Mouse (Mus musculus) forebrain, embryonic 12.5 days (tissue): Measurements from ENCODE around the gene Ebf1. TPM values are rescaled to one million over a fixed set of nuclear protein-coding genes. Genes with fewer than 3 reads are reported as not detected.

Experiments used
- ATAC-seq: fragments of 200-750 bp; cut with Nextera tagmentation; 2 replicates; pipeline ENCODE4 v1.8.0; 2017; ENCODE audit warnings: moderate TSS enrichment; ENCODE audit not compliant: low FRiP score
- H3K27ac ChIP-seq: fragments of 300-500 bp; sonication (generic); 2 replicates; pipeline ENCODE4 v1.5.1; 2016; ENCODE audit warnings: mild to moderate bottlenecking
- H3K27me3 ChIP-seq: fragments of 300-500 bp; sonication (generic); 2 replicates; pipeline ENCODE4 v1.6.1; 2016; ENCODE audit warnings: mild to moderate bottlenecking
- H3K36me3 ChIP-seq: fragments of 300-500 bp; sonication (generic); replicated peaks from 2 replicates; pipeline ENCODE4 v1.6.1; 2016; ENCODE audit warnings: mild to moderate bottlenecking
- H3K4me1 ChIP-seq: fragments of 300-500 bp; sonication (generic); 2 replicates; pipeline ENCODE4 v1.6.1; 2016
- H3K4me2 ChIP-seq: fragments of 300-500 bp; sonication (generic); 2 replicates; pipeline ENCODE4 v1.6.1; 2016; ENCODE audit warnings: mild to moderate bottlenecking, moderate library complexity
- H3K4me3 ChIP-seq: fragments of 300-500 bp; sonication (generic); replicated peaks from 2 replicates; pipeline ENCODE4 v1.5.1; 2016; ENCODE audit warnings: mild to moderate bottlenecking
- H3K9ac ChIP-seq: fragments of 300-500 bp; sonication (generic); 2 replicates; pipeline ENCODE4 v1.6.1; 2016; ENCODE audit warnings: mild to moderate bottlenecking
- H3K9me3 ChIP-seq: fragments of 300-500 bp; sonication (generic); 2 replicates; pipeline ENCODE4 v1.6.1; 2016
- WGBS: fragments of 180-500 bp; shearing (Covaris S2); methylation state at CpG from one replicate; pipeline ENCODE4 v1.1.7; 2016; 5-methylcytosine and 5-hydroxymethylcytosine counted together
- polyA plus RNA-seq: library from polyadenylated mRNA; unstranded; fragments of >200 nt; fragmentation: Nextera tagmentation; extraction: Ambion mirVana; gene quantifications from 2 replicates; pipeline ENCODE4 v1.2.1, GENCODE M21; 2016

Ebf1 gene
- polyA plus RNA-seq, 1 experiment from 2014 or later, result 26.8 TPM

DNA sequence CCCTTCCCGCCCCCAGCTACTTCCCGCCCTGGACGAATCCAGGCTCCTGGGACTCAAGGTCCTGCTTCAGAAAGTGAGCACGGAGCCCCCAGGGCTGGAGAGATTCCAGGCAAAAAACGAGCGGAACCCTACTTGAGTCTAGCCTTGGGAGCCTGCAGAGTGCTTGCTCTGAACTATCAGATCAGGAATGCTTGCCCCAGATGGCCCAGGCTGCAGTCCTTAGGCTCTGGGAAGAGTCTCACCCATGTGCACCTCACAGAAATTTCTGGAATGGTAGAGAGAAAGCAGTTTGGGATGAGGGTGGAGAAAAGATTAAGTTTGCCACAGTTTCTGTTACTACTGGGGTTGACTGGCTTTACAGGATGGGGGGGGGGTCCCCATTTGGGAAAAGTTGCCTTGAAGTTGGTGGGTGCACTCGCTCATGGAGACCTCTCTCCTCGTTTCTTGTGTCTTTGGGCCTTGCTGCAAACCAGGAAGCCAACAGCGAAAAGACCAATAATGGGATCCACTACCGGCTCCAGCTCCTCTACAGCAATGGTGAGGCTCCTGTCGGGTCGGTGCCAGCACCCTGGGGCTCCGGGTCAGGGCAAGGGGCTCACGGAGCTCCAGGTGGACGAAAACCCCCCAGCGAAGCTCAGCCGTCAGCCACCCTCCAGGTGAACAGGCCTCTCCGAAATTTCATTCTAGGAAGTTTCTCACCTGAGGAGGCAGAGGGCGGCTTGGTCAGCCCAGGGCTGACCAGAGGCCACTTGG, 3.8 kb downstream of the Ebf1 start:
- ATAC-seq, result no peak
- H3K4me3 ChIP-seq, result peak overlapping the region; percentile 50
- H3K4me2 ChIP-seq, result peak overlapping the region; percentile 76
- WGBS, result 13% methylated on average over 16 of the region's 19 CpGs
- H3K27me3 ChIP-seq, result peaks cover 60% of the 10 kb centered on the region
- peak overlapping the region; percentile 38; the same call in 1 of the 2 replicates for H3K9ac ChIP-seq
- no peaks in the 10 kb centered on the region for H3K9me3 ChIP-seq
- H3K27ac ChIP-seq, result no peak overlapping the region
- H3K4me1 ChIP-seq, result peaks cover 35% of the 10 kb centered on the region
- no peaks in the 10 kb centered on the region for H3K36me3 ChIP-seq

DNA sequence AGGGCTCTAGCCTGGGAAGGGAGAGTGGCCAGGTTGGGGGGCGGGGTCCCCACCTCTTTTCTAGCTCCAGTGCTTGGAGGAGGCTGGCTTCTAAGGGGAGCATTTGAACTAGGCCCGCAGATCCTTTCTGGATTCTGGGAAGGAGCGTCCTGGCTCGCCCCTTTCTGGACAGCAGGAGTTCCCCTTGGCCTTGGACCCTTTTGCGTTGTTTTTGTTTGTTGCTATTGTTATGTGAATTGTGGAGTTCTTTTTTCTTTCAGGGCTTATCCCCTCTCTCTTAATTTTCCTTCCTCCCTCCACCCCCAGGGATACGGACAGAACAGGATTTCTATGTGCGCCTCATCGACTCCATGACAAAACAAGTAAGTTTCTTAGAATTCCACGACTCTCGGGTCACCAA, 4.5 kb downstream of the Ebf1 start:
- ATAC-seq, result no peak
- peaks cover 54% of the 10 kb centered on the region for H3K27me3 ChIP-seq
- H3K4me2 ChIP-seq, result peak overlapping the region; percentile 76
- no peaks in the 10 kb centered on the region for H3K9me3 ChIP-seq
- H3K4me1 ChIP-seq, result peaks cover 30% of the 10 kb centered on the region
- no peak overlapping the region for H3K27ac ChIP-seq
- H3K4me3 ChIP-seq, result peak overlapping the region; percentile 50; the same call in 1 of the 2 replicates
- H3K9ac ChIP-seq, result no peak overlapping the region
- no peaks in the 10 kb centered on the region for H3K36me3 ChIP-seq
- 12% methylated on average over 9 of the region's 10 CpGs for WGBS

DNA sequence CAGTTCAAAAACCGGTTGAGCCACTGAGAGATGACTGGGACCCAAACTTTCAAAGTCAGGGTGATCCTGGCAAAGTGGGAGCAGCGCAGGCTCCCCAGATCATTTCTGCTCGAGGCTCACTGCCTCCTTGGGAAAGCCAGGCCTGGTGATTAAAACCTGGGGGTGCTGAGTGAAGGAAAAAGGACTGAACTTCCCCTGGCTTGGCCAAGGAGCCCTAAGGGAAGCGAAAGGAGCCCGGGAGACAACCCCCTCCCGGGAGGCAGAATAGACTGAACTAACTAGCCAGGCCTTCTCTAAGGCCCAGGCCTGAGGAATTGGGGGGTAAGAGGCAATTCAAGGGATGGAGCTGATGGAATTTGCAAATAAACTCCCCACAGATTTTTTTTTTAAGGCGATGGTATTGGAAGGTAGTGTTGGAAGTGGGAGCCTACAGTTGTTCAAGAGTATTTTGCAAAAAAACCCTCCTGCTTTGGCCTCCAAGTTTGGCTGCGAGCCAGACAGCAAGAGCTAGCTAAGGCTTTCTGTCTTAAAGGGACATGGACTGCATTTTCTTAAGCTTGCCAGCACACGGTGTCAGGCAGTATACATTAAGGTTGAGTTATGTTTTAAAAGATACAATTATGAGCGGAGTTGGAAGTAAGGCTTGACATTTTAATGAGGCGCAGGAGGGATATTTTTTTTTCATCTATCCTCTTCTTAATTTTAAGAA, 5.1 kb downstream of the Ebf1 start:
- Histone ChIP-seq H3K4me2 (peak overlapping the region; percentile 25; the same call in 1 of the 2 replicates), H3K27ac (no peak overlapping the region), H3K4me1 (peaks cover 26% of the 10 kb centered on the region), H3K9me3 (no peaks in the 10 kb centered on the region), H3K4me3 (no peak overlapping the region; the same call in 1 of the 2 replicates), H3K36me3 (no peaks in the 10 kb centered on the region), H3K27me3 (peaks cover 51% of the 10 kb centered on the region), H3K9ac (no peak overlapping the region)
- ATAC-seq, result no peak
- 16% methylated on average over 11 of the region's 11 CpGs for WGBS

DNA sequence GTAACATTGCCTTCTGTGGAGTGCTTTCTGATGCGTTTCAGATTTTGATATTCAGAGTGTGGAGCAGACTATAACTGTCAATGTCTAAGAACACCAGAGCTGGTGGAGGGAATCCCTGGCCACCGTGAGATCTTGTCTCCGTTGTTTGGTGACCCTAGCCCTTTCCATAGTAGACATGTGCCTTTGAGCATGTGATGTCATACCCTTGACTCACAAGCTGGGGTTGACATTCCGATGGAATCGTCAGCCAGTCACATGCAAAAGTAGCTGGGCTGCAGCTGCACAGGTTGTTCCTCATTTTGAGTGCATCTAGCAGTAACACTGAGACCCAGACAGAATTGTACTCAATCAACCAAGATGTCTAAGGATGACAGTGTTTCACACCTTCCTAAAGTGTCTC, 7.4 kb downstream of the Ebf1 start:
- Histone ChIP-seq H3K4me3 (no peak overlapping the region), H3K4me1 (peaks cover 33% of the 10 kb centered on the region), H3K36me3 (no peaks in the 10 kb centered on the region), H3K27ac (no peak overlapping the region), H3K9me3 (no peaks in the 10 kb centered on the region), H3K9ac (no peak overlapping the region), H3K27me3 (peaks cover 56% of the 10 kb centered on the region), H3K4me2 (no peak overlapping the region)
- WGBS, result 67% methylated on average over 5 of the region's 5 CpGs
- ATAC-seq, result no peak

DNA sequence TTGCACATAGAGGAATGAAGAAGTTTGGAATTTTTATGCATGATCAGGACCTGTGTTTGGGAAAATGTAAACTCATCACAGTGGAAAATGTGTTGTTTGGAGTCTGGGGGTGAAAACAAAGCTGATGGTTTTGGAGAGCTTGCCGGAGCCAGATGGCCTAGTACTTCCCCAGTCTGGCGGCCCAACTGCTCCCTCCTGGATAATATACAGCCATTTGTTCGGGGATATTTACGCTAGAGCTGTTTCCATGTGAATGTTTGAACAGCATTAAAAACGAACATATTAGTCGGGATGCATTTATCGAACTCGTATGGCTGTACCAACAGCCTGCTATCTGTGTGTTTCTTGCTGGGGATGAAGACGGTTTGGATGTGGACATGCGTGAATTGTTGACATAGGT, 8.9 kb downstream of the Ebf1 start:
- Histone ChIP-seq H3K27ac (0 out of 2 replicates have a peak overlapping the region, but pooled peaks have one; percentile 19), H3K9ac (no peak overlapping the region), H3K27me3 (peaks cover 42% of the 10 kb centered on the region), H3K4me2 (no peak overlapping the region), H3K36me3 (no peaks in the 10 kb centered on the region), H3K4me1 (peaks cover 23% of the 10 kb centered on the region), H3K4me3 (no peak overlapping the region), H3K9me3 (no peaks in the 10 kb centered on the region)
- 79% methylated on average over 10 of the region's 10 CpGs for WGBS
- ATAC-seq, result no peak

DNA sequence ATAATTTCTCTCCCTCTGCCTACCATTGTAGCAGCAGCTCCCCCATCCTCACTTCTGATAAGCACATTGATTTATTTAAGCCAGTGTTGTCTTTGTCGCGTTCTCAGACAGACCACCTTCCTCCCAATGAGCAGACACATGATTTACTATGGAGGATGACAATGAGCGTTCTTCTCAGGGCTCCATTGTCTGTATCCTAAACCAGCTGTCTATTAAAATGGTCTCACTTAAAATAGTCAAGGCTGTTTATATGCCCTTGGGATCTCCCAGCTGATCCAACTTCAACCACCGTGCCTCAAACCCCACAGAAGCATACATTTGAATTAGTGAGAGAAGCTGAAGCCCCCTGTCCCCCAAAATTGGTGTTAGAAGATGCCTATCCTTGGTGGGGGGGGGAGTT, 11.3 kb downstream of the Ebf1 start:
- no peak overlapping the region for H3K4me3 ChIP-seq
- peaks cover 13% of the 10 kb centered on the region for H3K4me1 ChIP-seq
- ATAC-seq, result no peak
- no peaks in the 10 kb centered on the region for H3K9me3 ChIP-seq
- no peak overlapping the region for H3K9ac ChIP-seq
- no peak overlapping the region for H3K4me2 ChIP-seq
- WGBS, result 73% methylated on average over 4 of the region's 4 CpGs
- H3K27ac ChIP-seq, result no peak overlapping the region
- peaks cover 42% of the 10 kb centered on the region for H3K27me3 ChIP-seq
- H3K36me3 ChIP-seq, result no peaks in the 10 kb centered on the region

DNA sequence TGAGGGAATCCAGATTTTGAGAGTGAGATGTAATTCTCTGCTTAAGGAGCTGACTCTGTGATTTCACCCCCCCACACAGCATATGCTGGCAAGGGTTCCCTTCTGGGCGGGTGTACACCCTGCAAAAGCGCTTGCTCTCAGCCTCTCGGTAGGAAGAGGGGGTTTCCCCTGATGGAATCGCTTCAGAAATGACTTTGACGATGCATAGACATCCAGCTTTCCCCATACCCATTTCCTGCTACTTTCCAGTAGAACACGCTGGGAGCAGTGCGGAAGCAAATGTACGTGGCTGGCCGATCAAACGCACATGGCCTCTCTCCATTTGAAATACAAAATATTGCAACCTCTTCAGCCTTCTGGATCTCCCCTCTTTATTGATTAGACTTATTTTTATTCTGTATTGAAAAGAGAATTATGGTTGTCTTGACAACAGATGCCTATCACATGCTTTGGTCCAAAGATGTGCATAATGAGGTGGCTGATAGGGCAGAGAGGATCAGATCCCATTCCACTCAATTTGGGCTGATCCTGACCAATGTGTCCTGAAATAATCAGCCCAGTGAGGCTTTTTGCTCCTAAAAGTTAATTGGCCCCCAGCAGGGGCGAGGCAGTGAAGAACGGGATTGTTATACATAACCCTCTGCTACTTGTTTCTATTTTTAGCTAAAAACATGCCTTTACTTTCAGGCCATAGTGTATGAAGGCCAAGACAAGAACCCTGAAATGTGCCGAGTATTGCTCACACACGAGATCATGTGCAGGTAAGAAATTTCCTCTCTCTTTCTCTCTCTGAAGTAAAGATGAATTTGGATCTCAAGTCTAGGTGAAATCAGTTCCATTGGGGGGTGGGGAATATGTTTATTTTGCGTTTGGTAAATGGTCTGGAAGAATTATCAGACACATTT, 15.2 kb downstream of the Ebf1 start:
- no peaks in the 10 kb centered on the region for H3K36me3 ChIP-seq
- no peak overlapping the region for H3K9ac ChIP-seq
- peaks cover 26% of the 10 kb centered on the region for H3K4me1 ChIP-seq
- H3K27ac ChIP-seq, result no peak overlapping the region
- 78% methylated on average over 15 of the region's 15 CpGs for WGBS
- peaks cover 37% of the 10 kb centered on the region for H3K27me3 ChIP-seq
- ATAC-seq, result no peak; the same call in 1 of the 2 replicates
- no peak overlapping the region for H3K4me3 ChIP-seq
- H3K9me3 ChIP-seq, result no peaks in the 10 kb centered on the region
- no peak overlapping the region for H3K4me2 ChIP-seq

DNA sequence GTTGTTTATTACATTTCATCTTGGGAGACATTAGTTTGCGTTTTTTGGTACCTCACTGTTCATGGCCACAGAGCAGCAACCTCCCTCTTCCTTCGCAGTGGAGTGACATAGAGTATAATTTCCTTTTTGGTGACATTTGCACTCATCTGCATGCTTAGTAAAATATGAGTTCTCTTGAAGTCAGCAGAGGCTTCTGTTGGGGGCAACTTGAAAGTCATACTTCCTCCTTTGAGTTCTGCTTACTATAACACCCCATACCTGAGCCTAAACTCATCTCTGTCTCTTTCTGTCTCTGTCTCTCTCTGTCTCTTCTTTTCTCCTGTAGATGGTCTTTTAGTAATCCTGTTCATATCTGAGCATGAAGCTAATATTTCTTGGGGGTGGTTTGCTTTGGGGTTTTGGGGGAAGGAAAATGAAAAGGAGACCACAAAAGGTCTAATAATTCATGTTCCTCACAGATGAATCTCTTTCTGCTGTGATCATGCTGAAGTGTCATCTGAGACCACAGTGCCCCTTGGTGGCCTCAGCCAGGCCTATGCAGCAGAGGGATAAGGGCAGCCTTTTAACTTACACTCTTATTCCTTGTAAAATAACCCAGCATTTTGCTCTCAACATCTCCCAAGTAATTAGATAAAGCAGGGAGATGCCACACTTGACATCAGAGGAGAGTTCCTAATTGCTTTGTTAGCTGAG, 16.0 kb downstream of the Ebf1 start:
- peaks cover 26% of the 10 kb centered on the region for H3K4me1 ChIP-seq
- H3K9ac ChIP-seq, result no peak overlapping the region
- no peak overlapping the region for H3K4me3 ChIP-seq
- H3K9me3 ChIP-seq, result no peaks in the 10 kb centered on the region
- no peak overlapping the region for H3K4me2 ChIP-seq
- no peak overlapping the region for H3K27ac ChIP-seq
- WGBS, result 92% methylated on average over 2 of the region's 2 CpGs
- H3K27me3 ChIP-seq, result peaks cover 38% of the 10 kb centered on the region
- ATAC-seq, result no peak
- H3K36me3 ChIP-seq, result no peaks in the 10 kb centered on the region

DNA sequence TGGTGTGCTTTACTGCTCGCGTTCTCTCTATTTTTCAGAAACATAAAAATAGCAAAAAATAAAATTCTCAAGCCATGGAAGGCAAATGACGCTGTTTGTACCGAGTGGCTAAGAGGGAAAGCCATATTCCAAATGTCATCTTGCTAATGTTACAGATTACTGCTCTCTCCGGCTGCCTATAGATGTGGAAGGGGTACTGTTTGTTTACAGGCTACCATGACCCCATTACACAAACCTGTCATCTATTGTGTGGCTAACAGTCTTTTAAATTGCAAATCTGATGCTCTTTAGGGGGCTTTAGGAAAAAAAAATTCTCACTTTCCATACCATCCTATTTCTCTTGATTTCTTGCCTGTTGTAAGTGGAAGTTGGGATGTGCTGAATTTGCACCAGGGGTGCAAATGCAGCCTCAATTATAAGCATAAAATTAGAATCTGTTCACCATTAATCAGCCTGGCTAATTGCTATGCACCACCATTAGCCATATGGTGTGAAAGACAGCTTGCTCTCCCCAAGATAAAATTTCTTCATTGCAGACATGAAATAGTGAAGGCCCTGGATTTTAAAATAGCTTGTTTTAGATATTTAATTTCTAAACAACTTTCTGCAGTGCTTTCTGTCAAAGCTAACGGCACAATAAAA, 17.6 kb downstream of the Ebf1 start:
- Histone ChIP-seq H3K4me1 (peaks cover 19% of the 10 kb centered on the region; the same call in 1 of the 2 replicates), H3K4me2 (no peak overlapping the region), H3K4me3 (no peak overlapping the region), H3K27me3 (peaks cover 34% of the 10 kb centered on the region), H3K36me3 (no peaks in the 10 kb centered on the region), H3K9me3 (no peaks in the 10 kb centered on the region), H3K27ac (peak overlapping the region; percentile 54), H3K9ac (no peak overlapping the region)
- ATAC-seq, result peak; percentile 53; the same call in 1 of the 2 replicates
- 72% methylated on average over 6 of the region's 6 CpGs for WGBS

DNA sequence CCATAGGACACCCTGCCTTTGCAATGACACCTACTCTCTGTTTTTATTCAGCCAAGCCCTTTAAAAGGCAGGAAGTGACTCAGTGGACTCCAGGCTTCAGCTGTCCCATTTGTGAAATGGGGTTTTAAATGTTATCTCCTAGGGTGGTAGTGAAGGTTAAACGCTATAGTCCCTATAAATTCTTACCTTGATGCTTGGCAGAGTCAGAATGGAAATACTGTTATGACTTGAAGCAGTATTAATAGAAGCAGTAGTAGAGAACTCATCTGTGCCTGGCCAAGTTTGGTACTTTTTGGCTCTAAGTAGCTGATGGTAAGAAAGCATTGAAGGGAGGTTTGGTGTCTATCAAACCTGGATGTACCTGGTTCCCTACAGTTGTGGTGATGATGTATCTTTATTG, 19.1 kb downstream of the Ebf1 start:
- H3K27ac ChIP-seq, result no peak overlapping the region
- 98% methylated on average over 1 of the region's 1 CpGs for WGBS
- no peak overlapping the region for H3K9ac ChIP-seq
- no peaks in the 10 kb centered on the region for H3K36me3 ChIP-seq
- H3K27me3 ChIP-seq, result peaks cover 40% of the 10 kb centered on the region
- H3K4me1 ChIP-seq, result peaks cover 16% of the 10 kb centered on the region; the same call in 1 of the 2 replicates
- no peaks in the 10 kb centered on the region for H3K9me3 ChIP-seq
- H3K4me2 ChIP-seq, result no peak overlapping the region
- no peak for ATAC-seq
- no peak overlapping the region for H3K4me3 ChIP-seq

DNA sequence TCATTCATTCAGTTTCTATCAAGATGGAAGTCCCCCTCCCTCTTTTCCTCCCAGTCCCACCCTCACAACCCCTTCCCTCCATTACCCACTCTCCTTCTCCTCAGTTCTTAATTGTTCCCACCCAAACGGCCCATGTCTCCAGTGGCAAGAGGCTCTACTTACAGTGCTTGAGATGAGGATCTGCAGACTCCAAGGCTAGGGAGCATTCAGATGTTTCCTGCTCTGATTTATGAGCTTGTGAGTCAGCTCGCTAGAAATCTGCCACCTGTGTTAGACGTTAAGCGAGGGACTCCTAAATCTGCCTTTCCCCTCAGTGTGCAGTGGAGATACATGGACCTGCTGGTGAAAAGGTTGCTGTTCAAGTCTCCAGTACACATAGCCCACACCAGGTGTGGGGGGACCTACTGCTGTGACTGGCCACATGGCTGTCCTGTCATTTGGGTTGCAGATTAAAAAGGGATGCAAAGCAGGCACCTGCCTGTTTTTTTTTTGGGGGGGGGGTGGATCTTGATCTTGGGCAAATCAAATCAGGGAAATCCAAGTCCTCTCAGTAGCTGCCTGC, 21.2 kb downstream of the Ebf1 start:
- 82% methylated on average over 4 of the region's 4 CpGs for WGBS
- Histone ChIP-seq H3K9ac (no peak overlapping the region), H3K9me3 (no peaks in the 10 kb centered on the region), H3K36me3 (no peaks in the 10 kb centered on the region), H3K27me3 (peaks cover 42% of the 10 kb centered on the region), H3K4me3 (no peak overlapping the region), H3K27ac (no peak overlapping the region), H3K4me1 (peaks cover 16% of the 10 kb centered on the region; the same call in 1 of the 2 replicates), H3K4me2 (no peak overlapping the region)
- ATAC-seq, result no peak
